In genomic region chr4:130267069-130267468, GRCm38 (mm10) we compare ENCODE assay signal across 11 mouse cellular contexts. TPM values are rescaled to one million over a fixed set of nuclear protein-coding genes. Genes with fewer than 3 reads are reported as not detected.
A peak's percentile ranks its signal among the peaks of the same experiment; 100 is the strongest.
DNase-seq lines count a peak whose midpoint lies in the region; ATAC-seq and TF ChIP-seq lines count a peak whose summit lies in the region.
"Had no signal": no experiment of that assay in that cellular context is flagged by ENCODE, and none has a peak within 500 bp of the region (broad histone marks: within the 10 kb centered on the region; RNA-seq: fewer than 3 reads in every experiment).

No protein-coding gene starts in this region.

- ATAC-seq in midbrain, embryonic 14.5 days (ENCODE audit: low FRiP score, low TSS enrichment) = no peak
- peak; percentile 69 for ATAC-seq in intestine, postnatal 0 days
- ATAC-seq in inflammation-experienced regulatory T-cells, adult 6 months = no peak

- no peak for DNase-seq in midbrain, embryonic 10.5 days (ENCODE audit: low spot score)
- no peak for DNase-seq in midbrain, embryonic 14.5 days
- DNase-seq in liver, adult 2 months (ENCODE audit: extremely low read depth, low read depth, low spot score) = peak; percentile 94
- no peak for DNase-seq in cerebellum, postnatal 14 days
- no peak for DNase-seq in frontal cortex, postnatal 10 days (ENCODE audit: low spot score in 2 of 2)
- DNase-seq: gastrocnemius, postnatal 36 days had no signal

- H3K4me1 ChIP-seq in midbrain, embryonic 10.5 days = peaks cover 43% of the 10 kb centered on the region
- peaks cover 8% of the 10 kb centered on the region; the same call in 1 of the 2 replicates for H3K4me1 ChIP-seq in midbrain, embryonic 14.5 days (ENCODE audit: control insufficient read depth, insufficient read depth, low read length)
- H3K4me1 ChIP-seq in intestine, postnatal 0 days (replicated peaks; ENCODE audit: control insufficient read depth, insufficient read depth, low read length) = no peaks in the 10 kb centered on the region
- 0 out of 2 replicates have a peak, but pooled peaks cover 3% of the 10 kb centered on the region for H3K4me1 ChIP-seq in liver, adult 2 months (ENCODE audit: control insufficient read depth, insufficient read depth, low read length)
- peaks cover 11% of the 10 kb centered on the region for H3K4me1 ChIP-seq in small intestine, adult 2 months (ENCODE audit: control insufficient read depth, insufficient read depth, insufficient read length, low read length)

- no peak for TF ChIP-seq CTCF in intestine, postnatal 0 days (IDR thresholded peaks at IDR 0.05; ENCODE audit: low read depth)
- no peak for TF ChIP-seq CTCF in liver, adult 2 months (IDR thresholded peaks at IDR 0.05; ENCODE audit: low read depth, low read length)
- no peak for TF ChIP-seq CTCF in small intestine, adult 2 months (IDR thresholded peaks at IDR 0.05; ENCODE audit: extremely low read depth, insufficient read length, insufficient replicate concordance, low read depth, low read length)

- no peak overlapping the region for H3K4me3 ChIP-seq in midbrain, embryonic 10.5 days
- no peak overlapping the region for H3K4me3 ChIP-seq in midbrain, embryonic 14.5 days (replicated peaks; ENCODE audit: low read depth, low read length)
- H3K4me3 ChIP-seq in intestine, postnatal 0 days (ENCODE audit: low read depth, low read length) = peak overlapping the region; percentile 27
- H3K4me3 ChIP-seq in liver, adult 2 months (ENCODE audit: insufficient read depth, low read depth, low read length) = peak overlapping the region; percentile 8; the same call in 1 of the 2 replicates
- peak overlapping the region; percentile 59 for H3K4me3 ChIP-seq in small intestine, adult 2 months (ENCODE audit: low read depth, low read length)
- H3K4me3 ChIP-seq: midbrain, embryonic 12.5 days had no signal

- H3K79me2 ChIP-seq in liver, adult 2 months (ENCODE audit: control insufficient read depth, insufficient read depth, low read length) = no peaks in the 10 kb centered on the region

- 81% methylated on average over 7 of the region's 7 CpGs for WGBS in midbrain, embryonic 10.5 days
- WGBS in midbrain, embryonic 14.5 days = 78% methylated on average over 7 of the region's 7 CpGs
- WGBS in intestine, postnatal 0 days = 53% methylated on average over 7 of the region's 7 CpGs
- 43% methylated on average over 7 of the region's 7 CpGs for WGBS in liver, adult 2 months
- 21% methylated on average over 7 of the region's 7 CpGs for WGBS in small intestine, adult 2 months

- no peak overlapping the region for H3K9ac ChIP-seq in midbrain, embryonic 14.5 days (replicated peaks; ENCODE audit: low read length)
- no peak overlapping the region for H3K9ac ChIP-seq in intestine, postnatal 0 days (ENCODE audit: low read depth, low read length)
- H3K9ac ChIP-seq in liver, adult 2 months (ENCODE audit: low read depth, low read length) = peak overlapping the region; percentile 25; the same call in 1 of the 2 replicates
- H3K9ac ChIP-seq: midbrain, embryonic 12.5 days had no signal

- H3K27ac ChIP-seq in midbrain, embryonic 10.5 days (replicated peaks) = peak overlapping the region; percentile 46; the same call in 1 of the 2 replicates
- no peak overlapping the region for H3K27ac ChIP-seq in midbrain, embryonic 14.5 days (replicated peaks; ENCODE audit: low read depth, low read length)
- peak overlapping the region; percentile 57 for H3K27ac ChIP-seq in intestine, postnatal 0 days (ENCODE audit: low read depth, low read length)
- peak overlapping the region; percentile 62 for H3K27ac ChIP-seq in liver, adult 2 months (replicated peaks; ENCODE audit: insufficient read depth, low read depth, low read length)
- H3K27ac ChIP-seq in small intestine, adult 2 months (ENCODE audit: insufficient read depth, low read depth, low read length) = peak overlapping the region; percentile 90
- H3K27ac ChIP-seq: midbrain, embryonic 12.5 days had no signal

- H3K36me3 ChIP-seq in midbrain, embryonic 10.5 days = peaks cover 21% of the 10 kb centered on the region
- peaks cover 11% of the 10 kb centered on the region for H3K36me3 ChIP-seq in midbrain, embryonic 14.5 days (ENCODE audit: control insufficient read depth, insufficient read depth, low read length)
- no peaks in the 10 kb centered on the region for H3K36me3 ChIP-seq in intestine, postnatal 0 days (ENCODE audit: control insufficient read depth, insufficient read depth)
- H3K36me3 ChIP-seq in liver, adult 2 months (ENCODE audit: control insufficient read depth, insufficient read depth, low read length) = no peaks in the 10 kb centered on the region
- H3K36me3 ChIP-seq in small intestine, adult 2 months (ENCODE audit: control insufficient read depth, insufficient read depth, low read length) = peaks cover 15% of the 10 kb centered on the region

- TF ChIP-seq POLR2A in liver, adult 2 months (IDR thresholded peaks at IDR 0.05; ENCODE audit: extremely low read depth, insufficient read depth, low read length) = no peak
- TF ChIP-seq POLR2A in small intestine, adult 2 months (IDR thresholded peaks at IDR 0.05; ENCODE audit: low read depth, low read length) = no peak

- H3K27me3 ChIP-seq in midbrain, embryonic 10.5 days (ENCODE audit: low read depth, poor library complexity, severe bottlenecking) = peaks cover 35% of the 10 kb centered on the region
- H3K27me3 ChIP-seq in midbrain, embryonic 14.5 days (ENCODE audit: control insufficient read depth, insufficient read depth, low read length) = no peaks in the 10 kb centered on the region
- H3K27me3 ChIP-seq in intestine, postnatal 0 days (replicated peaks; ENCODE audit: control insufficient read depth, insufficient read depth, low read length) = no peaks in the 10 kb centered on the region
- H3K27me3 ChIP-seq in liver, adult 2 months (ENCODE audit: control insufficient read depth, insufficient read depth, low read length) = no peaks in the 10 kb centered on the region
- H3K27me3 ChIP-seq in small intestine, adult 2 months (ENCODE audit: control insufficient read depth, insufficient read depth, low read length) = no peaks in the 10 kb centered on the region

- H3K9me3 ChIP-seq in midbrain, embryonic 10.5 days (replicated peaks) = no peaks in the 10 kb centered on the region
- no peaks in the 10 kb centered on the region for H3K9me3 ChIP-seq in midbrain, embryonic 14.5 days (ENCODE audit: control insufficient read depth, low read length)
- no peaks in the 10 kb centered on the region for H3K9me3 ChIP-seq in intestine, postnatal 0 days (ENCODE audit: control insufficient read depth)
- H3K9me3 ChIP-seq: midbrain, embryonic 12.5 days had no signal

- no peak overlapping the region for H3K4me2 ChIP-seq in midbrain, embryonic 14.5 days (ENCODE audit: low read length)
- peak overlapping the region; percentile 56 for H3K4me2 ChIP-seq in intestine, postnatal 0 days (replicated peaks; ENCODE audit: low read depth)
- H3K4me2 ChIP-seq: midbrain, embryonic 12.5 days had no signal

RNA-seq across cellular contexts. Expression of gene Serinc2, which starts 11.9 kb away (rescaled TPM):
- 40.1 and 59.3 TPM in 2 replicates for polyA plus RNA-seq in midbrain, embryonic 10.5 days (2016; fragmentation: Nextera tagmentation; extraction: Ambion mirVana)
- 49.2 and 52.1 TPM in 2 replicates for polyA plus RNA-seq in midbrain, embryonic 14.5 days (2014; fragmentation: Nextera tagmentation; extraction: Ambion mirVana)
- polyA plus RNA-seq in intestine, postnatal 0 days (2015; fragmentation: Nextera tagmentation; extraction: Ambion mirVana) = 21.5 and 26.1 TPM in 2 replicates
- total RNA-seq in liver, adult 2 months (2014; rRNA removed) = 0.87 and 1.1 TPM in 2 replicates
- 20.9 and 22.5 TPM in 2 replicates for polyA plus RNA-seq in liver, adult 2 months (2012; rRNA removed)
- 271 and 356 TPM in 2 replicates for polyA plus RNA-seq in small intestine, adult 2 months (2012; rRNA removed)
- polyA plus RNA-seq in inflammation-experienced regulatory T-cells, adult 6 months (2017; shearing (Covaris generic)) = under 1 TPM in 2 of 3 experiments, not detected in 1; 0.39 to 0.75 TPM

RNA-seq across cellular contexts. Expression of gene Fabp3, which starts 41.3 kb away (rescaled TPM):
- polyA plus RNA-seq in midbrain, embryonic 10.5 days (2016; fragmentation: Nextera tagmentation; extraction: Ambion mirVana) = 7.2 and 11.0 TPM in 2 replicates
- 170 and 260 TPM in 2 replicates for polyA plus RNA-seq in midbrain, embryonic 14.5 days (2014; fragmentation: Nextera tagmentation; extraction: Ambion mirVana)
- 5.0 and 7.1 TPM in 2 replicates for polyA plus RNA-seq in intestine, postnatal 0 days (2015; fragmentation: Nextera tagmentation; extraction: Ambion mirVana)
- total RNA-seq in liver, adult 2 months (2014; rRNA removed) = 0.34 and 4.2 TPM in 2 replicates
- polyA plus RNA-seq in liver, adult 2 months (2012; rRNA removed) = 0.19 TPM in 1 of 2 replicates, not detected in the other
- polyA plus RNA-seq in small intestine, adult 2 months (2012; rRNA removed) = 0.71 and 0.72 TPM in 2 replicates
- 1 to 10 TPM in 1 of 3 experiments, not detected in 2; 1.6 TPM for polyA plus RNA-seq in inflammation-experienced regulatory T-cells, adult 6 months (2017; shearing (Covaris generic))

RNA-seq across cellular contexts. Expression of gene Gm10570, which starts 41.4 kb away (rescaled TPM):
- polyA plus RNA-seq in midbrain, embryonic 10.5 days (2016; fragmentation: Nextera tagmentation; extraction: Ambion mirVana) = not detected in 2 replicates
- polyA plus RNA-seq in midbrain, embryonic 14.5 days (2014; fragmentation: Nextera tagmentation; extraction: Ambion mirVana) = 0.65 TPM in 1 of 2 replicates, not detected in the other
- polyA plus RNA-seq in intestine, postnatal 0 days (2015; fragmentation: Nextera tagmentation; extraction: Ambion mirVana) = not detected in 2 replicates
- not detected in 2 replicates for total RNA-seq in liver, adult 2 months (2014; rRNA removed)
- polyA plus RNA-seq in liver, adult 2 months (2012; rRNA removed) = not detected in 2 replicates
- polyA plus RNA-seq in small intestine, adult 2 months (2012; rRNA removed) = 0.27 TPM in 1 of 2 replicates, not detected in the other
- not detected for polyA plus RNA-seq in inflammation-experienced regulatory T-cells, adult 6 months (2017; shearing (Covaris generic))
- polyA plus RNA-seq: midbrain, embryonic 12.5 days had no signal

RNA-seq across cellular contexts. Expression of gene Gm853, which starts 44.9 kb away (rescaled TPM):
- 0.31 TPM in 1 of 2 replicates, not detected in the other for polyA plus RNA-seq in midbrain, embryonic 10.5 days (2016; fragmentation: Nextera tagmentation; extraction: Ambion mirVana)
- polyA plus RNA-seq in midbrain, embryonic 14.5 days (2014; fragmentation: Nextera tagmentation; extraction: Ambion mirVana) = not detected in 2 replicates
- polyA plus RNA-seq in intestine, postnatal 0 days (2015; fragmentation: Nextera tagmentation; extraction: Ambion mirVana) = not detected in 2 replicates
- total RNA-seq in liver, adult 2 months (2014; rRNA removed) = not detected in 2 replicates
- not detected in 2 replicates for polyA plus RNA-seq in liver, adult 2 months (2012; rRNA removed)
- polyA plus RNA-seq in small intestine, adult 2 months (2012; rRNA removed) = not detected in 2 replicates
- not detected for polyA plus RNA-seq in inflammation-experienced regulatory T-cells, adult 6 months (2017; shearing (Covaris generic))
- total RNA-seq: gastrocnemius, postnatal 36 days had no signal
- polyA plus RNA-seq: cortical plate, adult 2 months; midbrain, embryonic 12.5 days had no signal

Comparison
In these comparisons a context has a peak if more than half of its experiments do, and no peak if none do; other contexts are left out.
1. RNA of gene Fabp3, which starts 41.3 kb away (polyA plus RNA-seq): 170 to 260 TPM in midbrain, embryonic 14.5 days; 7.2 to 11.0 TPM in midbrain, embryonic 10.5 days, 5.0 to 7.1 TPM in intestine, postnatal 0 days, 0.71 to 0.72 TPM in small intestine, adult 2 months, 1.6 TPM in inflammation-experienced regulatory T-cells, adult 6 months and 0.19 TPM in liver, adult 2 months; every median in the first group is over 10 times any median in the second.
2. H3K4me3 ChIP-seq: peak in intestine, postnatal 0 days (single experiment), liver, adult 2 months (single experiment) and small intestine, adult 2 months (single experiment); none in midbrain, embryonic 10.5 days (single experiment) and midbrain, embryonic 14.5 days (single experiment).
3. RNA of gene Serinc2, which starts 11.9 kb away (polyA plus RNA-seq): 271 to 356 TPM in small intestine, adult 2 months, 49.2 to 52.1 TPM in midbrain, embryonic 14.5 days, 40.1 to 59.3 TPM in midbrain, embryonic 10.5 days, 21.5 to 26.1 TPM in intestine, postnatal 0 days and 20.9 to 22.5 TPM in liver, adult 2 months; 0.39 to 0.75 TPM in inflammation-experienced regulatory T-cells, adult 6 months; every median in the first group is over 10 times any median in the second.